Mouse (Mus musculus): ENCODE results near the gene Tor1a.

DNA sequence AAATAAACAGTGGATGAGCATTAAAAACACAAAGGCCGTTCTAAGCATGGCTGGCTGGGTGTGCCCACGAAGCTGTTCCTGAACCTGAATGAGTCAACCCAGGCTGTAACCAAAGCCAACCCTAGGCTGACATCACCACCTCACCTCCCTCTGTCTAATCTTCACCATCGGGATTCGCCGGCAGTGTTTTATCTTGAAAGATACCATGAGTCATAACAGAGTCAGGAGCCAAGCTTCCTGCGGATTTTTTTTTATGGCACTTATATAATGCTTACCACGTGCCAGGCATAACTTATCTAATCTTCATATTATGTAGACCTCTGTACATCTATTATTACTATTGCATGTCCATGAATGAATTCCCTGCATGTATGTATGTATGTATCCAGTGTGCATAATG is 47.5 kb downstream of the Tor1a start:
- no peak for TF ChIP-seq CTCF (IDR thresholded peaks at IDR 0.05; ENCODE audit: low read depth)
- no peak for TF ChIP-seq EP300 (IDR thresholded peaks at IDR 0.05; ENCODE audit: low read depth)
